Mouse (Mus musculus): ENCODE results near the gene Grm3. TPM values are rescaled to one million over a fixed set of nuclear protein-coding genes. Genes with fewer than 3 reads are reported as not detected.

Gene Grm3
- polyA plus RNA-seq, 1 experiment from 2014 or later, result 0.72 TPM

DNA sequence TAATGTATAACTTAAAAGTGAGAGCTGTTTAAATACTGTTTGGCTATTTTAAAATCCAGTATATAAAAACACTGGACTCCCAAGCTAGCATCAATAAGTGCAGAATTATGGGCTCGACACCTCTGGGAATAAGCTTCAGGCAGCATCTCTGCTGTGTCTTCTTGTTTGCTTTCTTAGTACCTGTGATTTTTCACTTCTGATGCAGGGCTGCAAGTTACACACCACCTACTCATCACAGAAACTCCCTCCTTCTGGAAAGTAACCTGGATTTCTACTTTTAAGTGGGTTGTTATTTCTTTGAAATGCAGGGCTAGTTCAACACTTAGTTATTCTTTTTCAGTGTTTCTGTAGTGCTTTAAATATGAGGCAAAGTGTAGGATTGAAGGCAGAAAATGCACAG, 32.6 kb downstream of the Grm3 start:
- ATAC-seq (ENCODE audit: insufficient read depth, low FRiP score, low read depth), result no peak
- no peak overlapping the region for H3K4me3 ChIP-seq (replicated peaks)
- H3K4me2 ChIP-seq, result no peak overlapping the region
- WGBS, result 66% methylated on average over 1 of the region's 1 CpGs
- H3K9me3 ChIP-seq, result no peaks in the 10 kb centered on the region
- H3K4me1 ChIP-seq, result no peaks in the 10 kb centered on the region
- H3K9ac ChIP-seq, result no peak overlapping the region
- no peak overlapping the region for H3K27ac ChIP-seq
- H3K36me3 ChIP-seq, result no peaks in the 10 kb centered on the region
- H3K27me3 ChIP-seq (replicated peaks), result no peaks in the 10 kb centered on the region

GRCm38 (mm10) chr5:9690599-9691242, 34.2 kb downstream of the Grm3 start:
- Histone ChIP-seq H3K9me3 (no peaks in the 10 kb centered on the region), H3K27ac (no peak overlapping the region), H3K27me3 (replicated peaks) (no peaks in the 10 kb centered on the region), H3K4me2 (no peak overlapping the region), H3K4me1 (no peaks in the 10 kb centered on the region), H3K4me3 (replicated peaks) (no peak overlapping the region), H3K36me3 (no peaks in the 10 kb centered on the region), H3K9ac (no peak overlapping the region)
- 63% methylated on average over 3 of the region's 3 CpGs for WGBS
- no peak for ATAC-seq (ENCODE audit: insufficient read depth, low FRiP score, low read depth)

DNA sequence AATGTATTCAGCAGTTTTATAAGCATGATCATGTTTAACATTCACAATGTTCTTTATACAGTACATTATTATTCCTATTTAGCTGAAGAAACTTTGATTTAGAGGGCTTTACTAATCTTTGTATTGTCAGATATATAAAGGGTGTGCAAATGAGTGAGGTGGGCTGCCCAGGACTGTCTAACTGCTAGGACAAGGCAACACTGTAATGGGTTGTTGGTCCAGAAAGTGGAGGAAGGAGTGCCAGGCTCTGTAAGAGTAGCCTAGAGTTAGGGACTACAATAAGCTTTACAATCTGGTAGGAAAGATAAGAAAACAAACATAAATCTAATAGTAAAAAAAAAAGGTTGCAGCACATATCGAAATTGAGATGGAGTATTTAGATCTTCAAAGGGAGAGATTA, 34.8 kb downstream of the Grm3 start:
- no peak overlapping the region for H3K4me3 ChIP-seq (replicated peaks)
- no peaks in the 10 kb centered on the region for H3K4me1 ChIP-seq
- no peaks in the 10 kb centered on the region for H3K9me3 ChIP-seq
- 33% methylated on average over 1 of the region's 1 CpGs for WGBS
- no peak overlapping the region for H3K9ac ChIP-seq
- H3K4me2 ChIP-seq, result no peak overlapping the region
- ATAC-seq (ENCODE audit: insufficient read depth, low FRiP score, low read depth), result no peak
- H3K27me3 ChIP-seq (replicated peaks), result no peaks in the 10 kb centered on the region
- no peaks in the 10 kb centered on the region for H3K36me3 ChIP-seq
- H3K27ac ChIP-seq, result no peak overlapping the region

GRCm38 (mm10) chr5:9683204-9683603, 41.8 kb downstream of the Grm3 start:
- Histone ChIP-seq H3K4me3 (replicated peaks) (no peak overlapping the region), H3K4me1 (no peaks in the 10 kb centered on the region), H3K4me2 (no peak overlapping the region), H3K27me3 (replicated peaks) (no peaks in the 10 kb centered on the region), H3K27ac (no peak overlapping the region), H3K36me3 (no peaks in the 10 kb centered on the region), H3K9ac (no peak overlapping the region), H3K9me3 (no peaks in the 10 kb centered on the region)
- 62% methylated on average over 2 of the region's 2 CpGs for WGBS
- no peak for ATAC-seq (ENCODE audit: insufficient read depth, low FRiP score, low read depth)

GRCm38 (mm10) chr5:9669002-9669401, 56.0 kb downstream of the Grm3 start:
- WGBS, result 83% methylated on average over 1 of the region's 1 CpGs
- Histone ChIP-seq H3K27ac (no peak overlapping the region), H3K9me3 (no peaks in the 10 kb centered on the region), H3K36me3 (no peaks in the 10 kb centered on the region), H3K4me3 (replicated peaks) (no peak overlapping the region), H3K9ac (no peak overlapping the region), H3K27me3 (replicated peaks) (no peaks in the 10 kb centered on the region), H3K4me1 (no peaks in the 10 kb centered on the region), H3K4me2 (no peak overlapping the region)
- no peak for ATAC-seq (ENCODE audit: insufficient read depth, low FRiP score, low read depth)

GRCm38 (mm10) chr5:9663416-9663815, 61.6 kb downstream of the Grm3 start:
- Histone ChIP-seq H3K36me3 (no peaks in the 10 kb centered on the region), H3K9me3 (no peaks in the 10 kb centered on the region), H3K4me2 (no peak overlapping the region), H3K27me3 (replicated peaks) (no peaks in the 10 kb centered on the region), H3K4me3 (replicated peaks) (no peak overlapping the region), H3K9ac (no peak overlapping the region), H3K27ac (no peak overlapping the region), H3K4me1 (no peaks in the 10 kb centered on the region)
- ATAC-seq (ENCODE audit: insufficient read depth, low FRiP score, low read depth), result no peak
- 77% methylated on average over 3 of the region's 3 CpGs for WGBS

DNA sequence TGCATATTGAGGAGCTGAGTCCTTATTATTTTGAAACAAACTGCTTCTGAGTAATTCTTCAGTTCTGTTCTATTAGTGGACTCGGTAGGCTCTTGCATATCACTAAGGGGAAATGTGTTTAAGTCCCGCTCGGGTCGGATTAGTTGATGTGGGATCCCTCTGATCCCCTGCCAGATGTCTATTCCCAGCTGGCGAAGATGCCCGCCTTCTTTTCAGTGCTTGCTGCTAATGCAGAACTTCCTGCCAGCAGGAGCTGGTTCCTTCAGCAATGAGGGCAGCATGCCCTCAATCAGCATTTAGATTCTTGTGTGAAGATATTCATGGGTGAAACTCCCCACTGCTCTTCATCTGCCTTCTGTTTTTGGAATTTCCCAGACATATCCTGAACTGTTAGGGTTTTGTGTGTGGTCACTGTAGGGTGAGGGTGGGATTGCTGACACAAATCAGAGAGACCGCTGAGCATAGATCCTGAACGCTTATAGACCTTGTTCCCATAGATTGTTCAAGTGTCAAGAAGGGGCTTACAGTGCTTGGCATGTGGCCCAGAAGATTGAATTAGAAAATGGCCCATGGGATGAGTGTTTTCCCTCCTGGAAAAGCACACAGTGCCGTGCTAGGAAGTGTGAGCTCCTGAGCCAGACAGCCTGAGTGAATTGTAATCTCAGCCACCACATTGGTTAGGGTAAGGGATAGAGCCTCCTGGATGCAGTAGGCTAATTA, 62.9 kb downstream of the Grm3 start:
- 43% methylated on average over 9 of the region's 9 CpGs for WGBS
- Histone ChIP-seq H3K4me1 (no peaks in the 10 kb centered on the region), H3K36me3 (no peaks in the 10 kb centered on the region), H3K9ac (no peak overlapping the region), H3K4me3 (replicated peaks) (no peak overlapping the region), H3K27ac (no peak overlapping the region), H3K27me3 (replicated peaks) (no peaks in the 10 kb centered on the region), H3K4me2 (no peak overlapping the region), H3K9me3 (no peaks in the 10 kb centered on the region)
- ATAC-seq (ENCODE audit: insufficient read depth, low FRiP score, low read depth), result no peak

DNA sequence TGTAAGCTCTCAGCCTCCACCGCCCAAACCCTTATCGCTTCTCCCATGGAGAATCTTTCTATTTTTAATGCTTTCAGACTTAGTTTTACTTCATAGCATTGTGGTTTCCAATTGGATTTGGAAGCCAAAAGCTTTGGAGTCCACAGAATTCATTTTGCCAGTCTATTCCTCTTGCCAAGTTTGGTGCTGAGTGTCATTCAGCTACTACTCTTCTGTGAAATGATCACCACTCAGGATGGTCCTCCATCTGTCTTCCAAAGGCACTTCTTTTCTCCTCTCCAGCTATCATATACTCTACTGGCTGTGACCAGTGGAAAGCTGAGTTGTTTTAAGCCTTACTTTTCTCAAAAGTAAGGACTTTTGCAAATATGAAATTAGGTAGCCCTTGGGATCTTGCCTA, 86.4 kb downstream of the Grm3 start:
- no peaks in the 10 kb centered on the region for H3K36me3 ChIP-seq
- 94% methylated on average over 2 of the region's 2 CpGs for WGBS

DNA sequence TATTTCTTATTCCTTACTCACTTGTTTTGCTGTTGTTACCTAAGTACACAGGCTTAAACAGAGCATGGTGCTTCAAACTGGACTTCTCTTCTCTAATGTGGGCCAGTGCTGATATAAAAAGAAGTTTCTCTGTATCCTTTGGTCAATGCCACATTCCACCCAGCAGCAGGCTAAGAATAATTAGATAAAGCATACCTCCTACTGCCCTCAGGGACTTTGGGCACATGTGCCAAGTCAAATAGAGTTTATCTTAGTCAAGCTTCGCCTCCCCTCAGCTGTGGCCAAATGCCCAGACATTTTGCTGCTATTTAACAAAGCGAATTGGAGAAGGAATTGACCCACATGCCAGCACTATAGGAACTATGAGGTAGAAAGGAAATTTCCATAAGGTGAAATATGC, 97.8 kb downstream of the Grm3 start:
- Histone ChIP-seq H3K27me3 (replicated peaks) (no peaks in the 10 kb centered on the region), H3K4me2 (no peak overlapping the region), H3K4me3 (replicated peaks) (no peak overlapping the region), H3K4me1 (no peaks in the 10 kb centered on the region), H3K36me3 (no peaks in the 10 kb centered on the region), H3K9me3 (no peaks in the 10 kb centered on the region), H3K9ac (no peak overlapping the region), H3K27ac (no peak overlapping the region)
- 62% methylated on average over 2 of the region's 2 CpGs for WGBS
- no peak; the same call in 1 of the 2 replicates for ATAC-seq (ENCODE audit: insufficient read depth, low FRiP score, low read depth)

More for the DNA sequence above, 86.4 kb downstream of the Grm3 start:
- H3K4me3 ChIP-seq (replicated peaks), result no peak overlapping the region
- no peak overlapping the region for H3K9ac ChIP-seq
- H3K4me1 ChIP-seq, result no peaks in the 10 kb centered on the region
- no peaks in the 10 kb centered on the region for H3K27me3 ChIP-seq (replicated peaks)
- H3K9me3 ChIP-seq, result no peaks in the 10 kb centered on the region
- ATAC-seq (ENCODE audit: insufficient read depth, low FRiP score, low read depth), result no peak
- H3K4me2 ChIP-seq, result no peak overlapping the region
- H3K27ac ChIP-seq, result no peak overlapping the region

- 68% methylated on average over 4 of the region's 4 CpGs for WGBS
- H3K27me3 ChIP-seq (replicated peaks), result no peaks in the 10 kb centered on the region
- ATAC-seq (ENCODE audit: insufficient read depth, low FRiP score, low read depth), result no peak
- H3K36me3 ChIP-seq, result no peaks in the 10 kb centered on the region
- H3K4me3 ChIP-seq (replicated peaks), result no peak overlapping the region
- H3K4me2 ChIP-seq, result no peak overlapping the region
- no peaks in the 10 kb centered on the region for H3K4me1 ChIP-seq
- no peak overlapping the region for H3K27ac ChIP-seq
- no peak overlapping the region for H3K9ac ChIP-seq
- no peaks in the 10 kb centered on the region for H3K9me3 ChIP-seq
Measured at GRCm38 (mm10) chr5:9624396-9624795, 100.6 kb downstream of the Grm3 start.

DNA sequence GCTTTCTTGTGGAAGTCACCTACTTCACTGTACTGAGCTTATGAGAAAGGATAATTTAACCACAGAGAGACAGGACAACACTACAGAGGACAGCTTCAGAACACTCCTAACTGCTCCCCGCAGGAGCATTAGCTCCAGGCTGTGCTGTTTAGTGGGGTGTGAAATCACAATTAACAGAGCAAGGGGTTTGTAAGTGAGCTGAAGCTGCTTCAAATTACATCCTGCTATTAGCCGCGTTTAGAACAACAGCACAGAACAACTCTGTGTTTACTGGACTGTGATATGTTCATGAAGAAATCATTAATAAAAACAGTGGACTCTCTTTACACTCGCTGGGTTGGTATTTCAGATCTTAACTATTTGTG, 101.9 kb downstream of the Grm3 start:
- no peak for ATAC-seq (ENCODE audit: insufficient read depth, low FRiP score, low read depth)
- no peak overlapping the region for H3K4me2 ChIP-seq

GRCm38 (mm10) chr5:9622264-9623094, 102.5 kb downstream of the Grm3 start:
- Histone ChIP-seq H3K9me3 (no peaks in the 10 kb centered on the region), H3K36me3 (no peaks in the 10 kb centered on the region), H3K4me1 (no peaks in the 10 kb centered on the region), H3K4me2 (no peak overlapping the region), H3K27me3 (replicated peaks) (no peaks in the 10 kb centered on the region), H3K27ac (no peak overlapping the region), H3K9ac (no peak overlapping the region), H3K4me3 (replicated peaks) (no peak overlapping the region)
- 68% methylated on average over 4 of the region's 4 CpGs for WGBS
- ATAC-seq (ENCODE audit: insufficient read depth, low FRiP score, low read depth), result no peak

More for the DNA sequence above, 101.9 kb downstream of the Grm3 start:
- Histone ChIP-seq H3K9ac (no peak overlapping the region), H3K4me3 (replicated peaks) (no peak overlapping the region), H3K27me3 (replicated peaks) (no peaks in the 10 kb centered on the region), H3K4me1 (no peaks in the 10 kb centered on the region), H3K9me3 (no peaks in the 10 kb centered on the region), H3K36me3 (no peaks in the 10 kb centered on the region), H3K27ac (no peak overlapping the region)
- 22% methylated on average over 4 of the region's 4 CpGs for WGBS
